Mouse (Mus musculus) neural tube, embryonic 15.5 days (tissue): ENCODE data around the gene Bmp2k. TPM values are rescaled to one million over a fixed set of nuclear protein-coding genes. Genes with fewer than 3 reads are reported as not detected.
A peak's percentile ranks its signal among the peaks of the same experiment; 100 is the strongest.

Experiments used
- ATAC-seq: fragments of 200-750 bp; cut with Nextera tagmentation; 2 replicates; pipeline ENCODE4 v1.8.0; 2017; ENCODE audit warnings: mild to moderate bottlenecking, moderate TSS enrichment, moderate library complexity; ENCODE audit not compliant: low FRiP score
- H3K27ac ChIP-seq: fragments of 300-500 bp; sonication (generic); replicated peaks from 2 replicates; pipeline ENCODE4 v1.5.1; 2015; ENCODE audit warnings: mild to moderate bottlenecking, inconsistent platforms
- H3K27me3 ChIP-seq: fragments of 300-500 bp; sonication (generic); replicated peaks from 2 replicates; pipeline ENCODE4 v1.6.1; 2015; ENCODE audit warnings: inconsistent platforms
- H3K36me3 ChIP-seq: fragments of 300-500 bp; sonication (generic); 2 replicates; pipeline ENCODE4 v1.6.1; 2015; ENCODE audit warnings: inconsistent platforms
- H3K4me1 ChIP-seq: fragments of 300-500 bp; sonication (generic); 2 replicates; pipeline ENCODE4 v1.6.1; 2015; ENCODE audit warnings: inconsistent platforms
- H3K4me2 ChIP-seq: fragments of 300-500 bp; sonication (generic); 2 replicates; pipeline ENCODE4 v1.6.1; 2015; ENCODE audit warnings: inconsistent platforms, mild to moderate bottlenecking, moderate library complexity
- H3K4me3 ChIP-seq: fragments of 300-500 bp; sonication (generic); replicated peaks from 2 replicates; pipeline ENCODE4 v1.5.1; 2015; ENCODE audit warnings: mild to moderate bottlenecking, inconsistent platforms
- H3K9ac ChIP-seq: fragments of 300-500 bp; sonication (generic); replicated peaks from 2 replicates; pipeline ENCODE4 v1.6.1; 2015; ENCODE audit warnings: mild to moderate bottlenecking, inconsistent platforms
- H3K9me3 ChIP-seq: fragments of 300-500 bp; sonication (generic); replicated peaks from 2 replicates; pipeline ENCODE4 v1.6.1; 2016; ENCODE audit warnings: inconsistent platforms
- WGBS: fragments of 180-500 bp; shearing (Covaris S2); methylation state at CpG from one replicate; pipeline ENCODE4 v1.1.7; 2015; ENCODE audit warnings: mixed read lengths; 5-methylcytosine and 5-hydroxymethylcytosine counted together
- polyA plus RNA-seq: library from polyadenylated mRNA; unstranded; fragments of >200 nt; fragmentation: Nextera tagmentation; extraction: Ambion mirVana; gene quantifications from 2 replicates; pipeline ENCODE4 v1.2.1, GENCODE M21; 2015

Gene Bmp2k
- polyA plus RNA-seq, 1 experiment from 2014 or later, result 7.8 TPM

DNA sequence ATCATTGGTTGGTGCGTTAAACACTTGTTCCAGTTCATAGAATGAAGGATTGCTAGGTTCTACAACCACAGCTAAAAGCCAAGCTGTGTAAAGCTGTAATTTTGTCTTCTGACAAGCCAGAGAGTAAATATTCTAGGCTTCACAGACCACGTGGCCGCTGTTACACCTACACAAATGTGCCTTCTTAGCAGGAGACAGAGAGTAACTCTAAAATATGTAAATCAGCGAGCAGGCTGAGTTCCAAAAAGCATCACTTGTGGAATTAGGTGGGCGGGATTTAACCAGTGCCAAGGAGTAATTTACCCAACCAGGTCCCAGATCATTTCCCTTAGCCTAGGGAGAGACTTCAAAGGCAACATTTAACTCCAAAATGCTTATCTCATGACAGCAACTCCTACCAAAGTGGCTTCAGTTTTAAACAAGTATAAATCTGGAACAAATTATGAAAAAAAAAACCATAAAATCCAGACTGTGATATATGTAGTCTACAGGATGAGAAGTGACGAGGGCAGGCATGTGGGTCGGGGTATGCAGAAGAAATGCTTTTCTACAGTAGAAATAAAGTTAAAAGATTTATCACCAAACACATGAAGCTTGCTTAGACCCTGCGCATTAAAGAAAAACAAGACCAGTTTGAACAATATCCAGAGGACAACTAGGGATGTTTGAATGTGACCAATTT, 35.1 kb upstream of the Bmp2k start:
- WGBS, result 64% methylated on average over 8 of the region's 8 CpGs
- no peak for ATAC-seq
- H3K36me3 ChIP-seq, result no peaks in the 10 kb centered on the region

DNA sequence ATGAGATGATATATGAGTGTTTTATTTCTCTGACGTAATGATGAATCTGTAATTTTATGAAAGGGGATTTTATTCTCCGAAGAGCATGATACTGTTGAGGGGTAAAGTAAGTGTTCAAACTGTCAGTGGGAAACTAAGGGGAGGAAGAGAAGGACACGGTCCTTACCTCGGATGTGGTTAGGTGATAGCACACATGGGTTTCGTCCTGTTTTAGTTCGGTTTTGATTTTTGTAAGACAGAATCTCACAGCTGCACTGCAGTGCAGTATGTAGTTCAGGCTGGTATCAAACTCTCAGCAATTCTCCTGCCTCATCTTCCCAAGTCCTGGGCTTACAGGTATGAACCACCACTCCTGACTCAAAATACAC, 34.6 kb upstream of the Bmp2k start:
- Histone ChIP-seq H3K4me2 (no peak overlapping the region), H3K4me3 (no peak overlapping the region), H3K27ac (no peak overlapping the region), H3K9ac (no peak overlapping the region), H3K36me3 (no peaks in the 10 kb centered on the region), H3K27me3 (no peaks in the 10 kb centered on the region), H3K9me3 (no peaks in the 10 kb centered on the region), H3K4me1 (peaks cover 9% of the 10 kb centered on the region)
- ATAC-seq, result no peak
- 83% methylated on average over 6 of the region's 6 CpGs for WGBS

More for the DNA sequence above, 35.1 kb upstream of the Bmp2k start:
- Histone ChIP-seq H3K9me3 (no peaks in the 10 kb centered on the region), H3K4me3 (no peak overlapping the region), H3K27ac (no peak overlapping the region), H3K4me2 (no peak overlapping the region), H3K27me3 (no peaks in the 10 kb centered on the region), H3K4me1 (peaks cover 9% of the 10 kb centered on the region), H3K9ac (no peak overlapping the region)

DNA sequence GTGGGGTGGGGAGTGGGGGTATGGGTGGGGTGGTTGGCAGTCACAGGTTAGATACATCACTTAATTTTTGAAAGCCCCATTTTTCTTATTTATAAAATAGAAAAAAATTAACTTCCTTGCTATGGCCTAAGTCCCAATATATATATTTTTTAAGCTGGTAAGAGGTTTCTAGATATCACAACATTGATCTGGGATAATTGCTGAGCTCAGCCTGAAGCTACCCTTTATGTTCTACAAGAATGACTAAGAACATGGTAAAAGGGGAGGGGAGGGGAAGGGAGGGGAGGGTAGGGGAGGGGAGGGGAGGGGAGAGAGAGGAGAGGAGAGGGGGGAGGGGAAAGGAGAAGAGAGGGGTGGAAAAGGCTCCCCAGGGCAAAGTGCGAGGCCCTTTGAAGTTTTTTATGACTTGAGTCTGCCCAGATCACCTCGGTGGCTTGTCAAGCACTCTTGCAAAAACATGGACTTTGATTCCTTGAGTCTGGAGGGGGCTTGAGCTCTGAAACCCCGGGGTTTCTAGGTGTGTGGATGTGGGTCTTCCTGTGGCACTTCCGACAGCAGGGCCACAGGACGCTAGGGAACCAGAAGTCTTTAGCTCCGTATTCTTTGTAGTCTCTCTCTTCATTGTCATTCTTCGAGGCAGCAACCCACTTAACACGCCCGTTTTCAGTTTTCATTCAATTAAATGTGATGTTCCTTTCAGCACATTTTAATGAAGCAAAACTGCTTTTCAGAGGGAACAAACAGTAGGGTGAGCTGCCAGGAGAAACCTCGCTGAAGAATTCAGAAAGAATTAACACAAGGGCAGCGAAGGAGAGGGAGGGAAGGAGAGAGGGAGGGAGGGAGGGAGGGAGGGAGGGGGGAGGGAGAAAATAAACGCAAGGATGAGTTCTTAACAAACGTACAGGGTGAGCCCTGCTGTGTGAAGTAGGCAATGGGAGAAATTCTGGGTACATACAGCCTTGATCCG, 33.1 kb upstream of the Bmp2k start:
- ATAC-seq, result no peak; the same call in 1 of the 2 replicates
- peak overlapping the region; percentile 13; the same call in 1 of the 2 replicates for H3K4me3 ChIP-seq
- no peaks in the 10 kb centered on the region for H3K36me3 ChIP-seq
- no peaks in the 10 kb centered on the region for H3K27me3 ChIP-seq
- no peak overlapping the region for H3K9ac ChIP-seq
- H3K4me2 ChIP-seq, result peak overlapping the region; percentile 46
- H3K9me3 ChIP-seq, result no peaks in the 10 kb centered on the region
- H3K4me1 ChIP-seq, result peaks cover 9% of the 10 kb centered on the region
- no peak overlapping the region for H3K27ac ChIP-seq
- WGBS, result 2% methylated on average over 14 of the region's 14 CpGs

DNA sequence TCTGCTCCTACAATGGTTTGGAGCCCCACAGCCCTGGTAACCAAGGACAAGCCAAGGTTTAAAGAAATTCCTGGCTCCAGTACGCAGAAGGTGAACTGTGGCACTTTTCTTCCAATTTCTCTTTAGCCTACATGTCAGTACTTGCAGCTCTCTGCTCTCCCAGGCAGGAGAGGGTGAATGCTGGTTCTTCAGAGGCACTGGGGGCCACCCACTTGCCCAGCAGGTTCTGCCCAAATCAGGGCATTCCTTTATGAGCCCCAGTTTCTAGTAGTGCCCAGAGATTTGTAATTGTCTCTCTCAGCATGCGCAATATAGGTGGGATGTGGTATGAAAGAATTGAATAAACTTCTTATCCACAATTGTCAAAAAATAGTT, 32.5 kb upstream of the Bmp2k start:
- H3K4me1 ChIP-seq, result peaks cover 9% of the 10 kb centered on the region
- H3K27ac ChIP-seq, result no peak overlapping the region
- no peak overlapping the region for H3K9ac ChIP-seq
- 51% methylated on average over 2 of the region's 2 CpGs for WGBS
- H3K36me3 ChIP-seq, result no peaks in the 10 kb centered on the region
- no peaks in the 10 kb centered on the region for H3K9me3 ChIP-seq
- peak overlapping the region; percentile 46 for H3K4me2 ChIP-seq
- no peaks in the 10 kb centered on the region for H3K27me3 ChIP-seq
- H3K4me3 ChIP-seq, result no peak overlapping the region
- ATAC-seq, result no peak

DNA sequence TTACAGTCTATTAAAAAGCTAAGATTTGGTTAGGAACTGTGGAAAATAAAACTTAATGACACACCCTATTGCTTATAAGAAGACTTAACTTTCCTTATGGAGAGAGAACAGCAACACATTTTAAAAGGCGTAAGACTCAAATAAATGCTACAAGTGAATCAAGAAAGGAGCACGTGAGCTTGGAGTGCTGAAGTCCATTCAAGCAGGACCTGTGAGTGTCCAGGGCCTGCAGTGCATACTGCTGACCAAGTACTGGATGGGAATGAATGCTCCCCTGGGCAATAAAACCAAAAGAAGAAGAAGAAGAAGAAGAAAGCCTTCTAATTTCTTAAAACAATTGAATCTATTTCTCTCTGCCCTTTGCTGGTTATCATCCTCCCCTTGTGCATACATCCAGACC, 32.0 kb upstream of the Bmp2k start:
- H3K4me3 ChIP-seq, result no peak overlapping the region
- no peaks in the 10 kb centered on the region for H3K36me3 ChIP-seq
- no peaks in the 10 kb centered on the region for H3K27me3 ChIP-seq
- no peak overlapping the region for H3K27ac ChIP-seq
- H3K4me2 ChIP-seq, result no peak overlapping the region
- no peaks in the 10 kb centered on the region for H3K9me3 ChIP-seq
- WGBS, result 59% methylated on average over 2 of the region's 2 CpGs
- H3K4me1 ChIP-seq, result peaks cover 9% of the 10 kb centered on the region
- no peak for ATAC-seq
- no peak overlapping the region for H3K9ac ChIP-seq

DNA sequence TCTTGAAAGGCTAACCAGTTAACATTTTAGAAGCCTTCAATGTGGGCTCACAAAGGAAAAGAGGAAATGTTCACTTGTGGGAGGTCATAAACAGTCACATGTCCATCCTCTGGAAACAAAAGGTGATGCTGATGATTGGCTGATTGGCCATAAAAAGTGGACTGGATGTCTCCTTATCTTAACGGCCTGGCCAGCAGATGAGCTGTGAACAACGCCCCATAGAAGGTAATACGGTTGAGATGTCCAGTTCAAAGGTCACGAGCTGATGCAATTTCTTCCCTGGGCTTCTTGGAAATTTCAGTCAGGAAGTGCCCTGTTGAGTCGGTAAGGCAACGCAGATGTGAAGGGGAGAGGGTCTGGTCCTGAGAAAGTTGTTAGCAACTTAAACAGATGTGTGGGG, 28.9 kb upstream of the Bmp2k start:
- ATAC-seq, result no peak
- H3K9ac ChIP-seq, result no peak overlapping the region
- H3K4me3 ChIP-seq, result no peak overlapping the region
- peaks cover 9% of the 10 kb centered on the region for H3K4me1 ChIP-seq
- no peaks in the 10 kb centered on the region for H3K9me3 ChIP-seq
- H3K36me3 ChIP-seq, result no peaks in the 10 kb centered on the region
- no peaks in the 10 kb centered on the region for H3K27me3 ChIP-seq
- H3K27ac ChIP-seq, result no peak overlapping the region
- H3K4me2 ChIP-seq, result no peak overlapping the region
- WGBS, result 14% methylated on average over 6 of the region's 6 CpGs

DNA sequence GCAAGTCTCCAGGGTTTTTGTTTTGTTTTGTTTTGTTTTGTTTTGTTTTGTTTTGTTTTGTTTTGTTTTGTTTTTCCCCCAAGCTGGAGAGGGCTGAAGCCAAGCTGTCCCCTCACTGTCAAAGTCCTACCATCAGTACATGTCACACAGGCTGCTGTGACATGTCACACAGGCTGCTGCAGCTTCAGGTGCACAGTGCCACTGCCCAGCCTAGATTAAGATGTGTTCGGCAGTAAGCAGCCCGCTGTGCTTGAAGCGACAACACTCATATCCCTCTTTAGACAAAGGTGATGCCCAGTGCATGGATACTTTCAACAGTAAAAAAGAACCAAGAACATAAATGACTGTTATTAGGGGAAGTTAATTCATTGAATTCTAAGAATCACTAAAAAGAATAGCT, 28.5 kb upstream of the Bmp2k start:
- no peak for ATAC-seq
- WGBS, result 66% methylated on average over 3 of the region's 3 CpGs
- Histone ChIP-seq H3K9ac (no peak overlapping the region), H3K4me3 (no peak overlapping the region), H3K4me2 (no peak overlapping the region), H3K27ac (no peak overlapping the region), H3K36me3 (no peaks in the 10 kb centered on the region), H3K4me1 (peaks cover 9% of the 10 kb centered on the region), H3K27me3 (no peaks in the 10 kb centered on the region), H3K9me3 (no peaks in the 10 kb centered on the region)

DNA sequence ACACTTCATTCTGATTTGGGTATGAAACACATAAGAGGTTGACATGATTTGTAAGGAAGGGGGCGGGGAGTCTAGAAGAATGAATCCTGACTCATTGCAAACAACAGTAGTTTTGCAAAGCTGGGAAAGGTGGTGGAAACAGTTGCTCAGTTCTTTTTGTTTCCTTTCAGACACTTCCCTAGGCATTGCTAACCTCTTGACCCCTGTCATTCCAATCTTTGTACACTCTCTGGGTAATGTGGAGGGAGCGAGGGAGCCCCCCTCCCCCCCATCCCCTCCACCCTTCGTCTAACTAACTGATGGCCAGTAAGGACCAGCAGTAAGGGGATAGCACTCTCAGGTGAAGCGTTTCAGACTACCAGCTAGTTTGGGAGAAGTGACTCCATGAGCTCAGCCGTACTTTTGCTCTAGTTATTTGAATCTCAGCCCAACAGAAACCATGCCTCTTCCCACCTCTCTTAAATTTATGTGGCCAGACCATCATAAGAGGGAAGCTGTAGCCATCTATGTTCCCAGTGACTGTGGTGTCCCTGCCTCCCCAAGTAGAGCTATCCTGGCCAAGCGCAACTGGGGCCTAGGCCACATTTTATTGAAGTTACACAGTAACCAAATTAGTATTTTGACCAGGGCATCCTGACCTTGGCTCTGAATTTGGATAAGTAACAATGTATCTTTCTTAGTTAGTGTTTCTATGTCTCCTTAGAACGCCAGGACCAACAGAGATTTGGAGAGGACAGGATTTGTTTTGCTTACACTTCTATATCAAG, 27.6 kb upstream of the Bmp2k start:
- no peak overlapping the region for H3K4me2 ChIP-seq
- 58% methylated on average over 7 of the region's 7 CpGs for WGBS
- no peak overlapping the region for H3K4me3 ChIP-seq

DNA sequence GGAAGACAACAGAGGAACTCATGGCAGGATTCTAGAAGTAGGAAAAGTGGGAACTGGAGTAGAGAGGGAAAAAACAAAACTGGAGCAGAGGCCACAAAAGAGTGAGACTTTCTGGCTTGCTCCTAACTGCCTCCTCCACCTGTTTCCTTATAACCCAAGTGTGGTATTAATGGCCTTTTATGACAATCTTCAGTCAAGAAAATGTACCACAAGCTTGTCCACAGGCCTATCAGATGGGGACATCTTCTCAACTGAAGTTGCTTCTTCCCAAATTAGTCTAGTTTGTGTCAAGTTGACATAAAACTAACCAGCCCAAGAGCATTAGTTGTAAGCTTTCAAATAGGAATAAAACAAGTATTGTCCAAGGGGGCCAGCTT, 27.0 kb upstream of the Bmp2k start:
- Histone ChIP-seq H3K36me3 (no peaks in the 10 kb centered on the region), H3K4me2 (no peak overlapping the region), H3K4me3 (no peak overlapping the region), H3K27ac (no peak overlapping the region), H3K27me3 (no peaks in the 10 kb centered on the region), H3K9me3 (no peaks in the 10 kb centered on the region), H3K4me1 (no peaks in the 10 kb centered on the region), H3K9ac (no peak overlapping the region)
- no peak for ATAC-seq

More for the DNA sequence above, 27.6 kb upstream of the Bmp2k start:
- Histone ChIP-seq H3K27me3 (no peaks in the 10 kb centered on the region), H3K4me1 (peaks cover 3% of the 10 kb centered on the region), H3K36me3 (no peaks in the 10 kb centered on the region), H3K9me3 (no peaks in the 10 kb centered on the region), H3K9ac (no peak overlapping the region), H3K27ac (no peak overlapping the region)
- ATAC-seq, result no peak

DNA sequence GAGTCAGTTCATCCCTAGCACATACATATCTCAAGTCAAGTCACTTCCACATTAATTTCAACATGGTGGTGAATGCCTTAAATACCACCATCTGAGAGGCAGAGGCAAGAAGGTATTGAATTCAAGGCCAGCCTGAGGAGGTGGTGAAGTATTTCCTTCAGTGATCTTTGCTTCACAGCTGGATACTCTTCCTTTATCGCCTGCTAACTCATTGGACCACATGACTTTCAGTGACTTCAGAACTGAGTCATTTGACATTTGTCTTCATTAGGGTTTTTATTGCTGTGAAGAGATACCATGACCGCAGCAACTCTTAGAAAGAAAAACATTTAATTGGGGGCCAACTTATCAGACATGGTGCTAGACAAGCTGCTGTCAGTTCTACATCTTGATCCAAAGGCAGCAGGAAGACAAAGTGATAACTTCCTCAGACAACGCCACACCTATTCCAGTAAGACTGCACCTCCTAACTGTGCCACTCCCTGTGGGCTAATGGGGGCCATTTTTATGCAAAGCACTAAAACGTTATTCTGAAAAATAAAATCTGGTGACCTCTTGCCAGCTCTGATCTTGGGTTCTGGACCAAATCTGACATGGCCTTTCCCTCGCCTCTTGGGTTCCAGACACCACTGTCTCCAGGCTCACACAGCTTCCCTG, 24.9 kb upstream of the Bmp2k start:
- no peaks in the 10 kb centered on the region for H3K36me3 ChIP-seq
- H3K4me1 ChIP-seq, result no peaks in the 10 kb centered on the region
- H3K9ac ChIP-seq, result no peak overlapping the region
- no peak overlapping the region for H3K4me3 ChIP-seq
- no peaks in the 10 kb centered on the region for H3K9me3 ChIP-seq
- no peak for ATAC-seq
- H3K27ac ChIP-seq, result no peak overlapping the region
- 88% methylated on average over 5 of the region's 5 CpGs for WGBS
- no peaks in the 10 kb centered on the region for H3K27me3 ChIP-seq
- H3K4me2 ChIP-seq, result no peak overlapping the region

DNA sequence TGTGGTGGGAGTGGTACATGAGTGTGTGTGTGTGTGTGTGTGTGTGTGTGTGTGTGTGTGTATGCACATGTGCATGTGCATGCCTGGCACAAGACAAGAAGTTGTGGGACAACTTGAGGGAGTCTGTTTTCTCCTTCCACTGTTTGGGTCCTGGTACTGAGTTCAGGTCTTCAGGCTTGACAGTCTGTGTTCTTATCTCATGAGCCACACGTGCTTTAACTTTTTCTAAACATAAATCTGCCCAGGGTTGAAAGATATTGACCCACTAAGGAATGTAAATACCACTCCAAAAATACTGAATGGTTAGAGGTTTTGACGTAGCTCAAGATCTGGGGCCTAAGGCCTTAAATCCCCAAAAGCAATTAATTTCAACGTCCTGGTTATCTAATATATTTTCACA, 23.8 kb upstream of the Bmp2k start:
- H3K9me3 ChIP-seq, result no peaks in the 10 kb centered on the region
- H3K27me3 ChIP-seq, result no peaks in the 10 kb centered on the region
- H3K27ac ChIP-seq, result no peak overlapping the region
- no peak overlapping the region for H3K4me3 ChIP-seq
- WGBS, result 81% methylated on average over 3 of the region's 3 CpGs
- ATAC-seq, result no peak
- no peaks in the 10 kb centered on the region for H3K36me3 ChIP-seq
- no peak overlapping the region for H3K4me2 ChIP-seq
- H3K4me1 ChIP-seq, result no peaks in the 10 kb centered on the region
- no peak overlapping the region for H3K9ac ChIP-seq
